Mouse (Mus musculus) heart, postnatal 25 days (tissue): ENCODE results near the gene Ehhadh. TPM values are rescaled to one million over a fixed set of nuclear protein-coding genes. Genes with fewer than 3 reads are reported as not detected.

Source experiments
- DNase-seq: peaks from one replicate; pipeline ENCODE4 v3.0.0; 2022; ENCODE audit warnings: low spot score
- intact Hi-C: fragments of 180-260 bp; cut with DNase I; formaldehyde crosslinking; loops from one replicate; pipeline ENCODE4 v1.15.1; 2025
- total RNA-seq, 2 experiments: library from RNA; stranded (reverse); gene quantifications; 2 replicates each; pipeline ENCODE4 v1.2.3; 2021

The Ehhadh gene
- total RNA-seq, 2 experiments from 2014 or later: 12.1 to 13.8 TPM

DNA sequence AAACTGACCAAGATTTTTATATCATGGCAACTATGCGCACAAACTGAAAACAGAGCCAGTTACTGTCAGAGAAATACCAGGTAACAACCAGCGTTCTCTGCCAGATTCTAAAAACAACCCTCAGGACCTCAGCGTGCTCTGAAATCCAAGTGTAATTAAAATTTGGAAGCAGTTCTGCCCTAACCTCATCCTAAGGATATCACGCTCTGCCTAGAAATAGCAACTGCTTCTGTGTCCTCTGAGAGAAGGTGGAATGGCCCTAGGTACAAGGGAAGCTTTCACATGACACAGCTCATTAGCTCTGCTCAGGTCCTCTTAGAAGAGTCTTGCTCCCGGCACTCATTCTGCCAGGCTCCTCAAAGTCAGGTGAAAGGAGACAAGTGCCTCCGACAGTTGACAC lies 44.2 kb downstream of the Ehhadh start:
- intact Hi-C loops: no loop called here
- no peak for DNase-seq

DNA sequence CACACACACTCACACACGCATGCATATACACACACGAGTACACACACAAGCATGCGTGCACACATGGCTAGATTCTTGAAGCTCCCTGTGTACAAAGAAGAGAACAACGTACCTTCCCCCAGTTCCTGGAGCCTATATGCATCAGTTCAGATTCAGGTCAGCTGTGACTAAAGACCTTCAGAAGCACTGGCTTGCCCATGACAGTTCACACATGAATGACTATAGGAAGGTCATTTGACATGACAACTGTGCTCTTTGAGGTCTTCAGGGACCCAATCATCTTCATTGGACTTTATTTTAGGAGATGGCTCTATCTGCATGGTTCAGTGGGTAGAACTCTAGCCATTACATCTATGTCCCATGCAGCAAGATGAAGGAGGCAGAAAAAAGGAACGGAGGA lies 44.7 kb downstream of the Ehhadh start:
- intact Hi-C loops: no loop called here
- no peak for DNase-seq

DNA sequence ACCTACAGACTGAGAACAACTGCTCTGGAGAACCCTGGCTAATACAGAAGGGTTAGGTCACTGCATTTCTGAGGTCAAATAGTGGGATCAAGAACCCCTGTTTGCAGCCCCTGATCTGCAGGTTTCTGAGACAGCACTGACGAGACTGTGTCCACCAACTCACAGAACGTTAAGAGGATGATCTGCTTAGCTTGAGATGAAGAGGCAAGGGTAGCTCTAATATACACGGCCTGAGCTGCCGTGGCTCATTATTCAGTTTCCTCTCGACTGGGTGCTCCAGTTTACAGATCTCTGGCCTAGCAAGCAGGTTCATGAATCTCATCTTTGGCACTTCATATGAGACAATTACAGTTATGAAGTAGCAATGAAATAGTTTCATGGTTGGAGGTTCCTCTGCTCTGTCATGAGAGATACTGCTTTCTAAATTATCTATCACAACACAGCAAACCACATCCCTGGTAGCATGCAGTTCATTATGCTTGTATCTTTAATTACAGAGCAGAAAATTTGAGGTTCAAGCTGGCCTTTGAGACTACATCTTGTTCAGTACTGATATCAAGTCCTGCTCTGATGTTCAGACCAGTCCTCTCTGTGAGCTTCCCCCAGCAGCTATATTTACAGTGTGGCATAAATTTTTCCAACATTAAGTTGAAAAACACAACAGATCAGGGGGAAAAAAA lies 45.3 kb downstream of the Ehhadh start:
- intact Hi-C loops: no loop called here
- DNase-seq: no peak

DNA sequence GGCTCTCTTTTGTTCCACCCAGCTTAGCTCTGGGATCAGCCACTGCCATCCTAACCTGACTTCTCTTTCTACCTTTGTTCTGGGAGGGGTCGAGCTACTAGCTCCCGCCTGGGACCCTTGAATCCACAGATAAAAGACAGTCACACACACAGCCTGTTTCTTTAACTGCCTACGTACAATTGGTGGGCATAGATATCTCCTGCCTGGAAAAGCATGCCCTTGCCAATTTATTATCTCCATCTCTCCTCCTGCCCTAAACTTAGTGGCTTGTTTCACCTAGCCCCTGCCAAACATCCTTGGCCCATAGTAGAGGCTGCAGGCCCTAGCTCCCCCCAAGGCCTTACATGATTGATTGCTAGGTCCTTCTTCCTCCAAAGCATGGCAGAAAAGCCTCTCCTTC lies 46.1 kb downstream of the Ehhadh start:
- intact Hi-C loops: no loop called here
- DNase-seq: no peak

DNA sequence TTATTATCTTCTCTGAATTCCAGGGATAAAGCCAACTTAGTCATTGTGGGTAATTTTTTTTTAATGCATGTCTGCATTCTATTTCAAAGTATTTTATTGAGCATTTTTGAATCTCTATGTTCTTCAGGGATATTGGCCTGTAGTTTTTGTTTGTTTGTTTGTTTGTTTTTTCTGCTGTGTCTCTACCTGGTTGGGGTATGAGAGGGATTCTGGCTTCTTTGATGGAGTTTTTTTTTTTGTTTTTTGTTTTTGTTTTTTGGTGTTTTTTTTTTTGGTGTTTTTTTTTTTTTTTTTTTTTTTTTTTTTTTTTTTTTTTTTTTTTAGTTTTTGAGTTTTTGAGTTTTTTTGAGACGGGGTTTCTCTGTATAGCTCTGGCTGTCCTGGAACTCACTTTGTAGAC lies 52.0 kb downstream of the Ehhadh start:
- DNase-seq: no peak

DNA sequence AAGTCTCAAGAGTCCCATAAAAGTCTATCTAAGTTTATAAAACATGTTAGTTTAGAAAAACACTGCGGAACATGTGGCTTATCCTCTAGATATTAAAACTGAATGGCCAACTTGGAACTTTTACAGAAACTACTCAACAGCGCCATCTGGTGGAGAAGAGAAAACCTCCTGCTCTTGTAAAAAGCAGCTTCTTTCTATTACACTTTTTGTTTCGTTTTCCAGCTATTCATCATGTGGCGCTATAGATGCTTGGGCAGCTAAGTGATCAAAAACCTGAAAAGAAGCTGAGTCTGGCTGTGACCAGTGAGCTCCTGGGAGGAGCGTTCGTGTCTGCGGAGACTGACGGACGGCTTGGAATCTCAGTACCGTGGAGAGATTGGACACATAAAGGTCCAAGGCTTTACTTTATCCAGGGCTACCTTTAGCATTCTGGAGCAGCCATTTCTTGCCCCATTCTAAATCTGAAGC lies 59.7 kb downstream of the Ehhadh start:
- DNase-seq: peak; percentile 24
- intact Hi-C loops: loop anchor here (1.0 to 5.0 kb wide), 4 partner anchors 31 to 240 kb away; no protein-coding TSS in a partner anchor

More for the DNA sequence above, 52.0 kb downstream of the Ehhadh start:
- intact Hi-C loops: no loop called here

DNA sequence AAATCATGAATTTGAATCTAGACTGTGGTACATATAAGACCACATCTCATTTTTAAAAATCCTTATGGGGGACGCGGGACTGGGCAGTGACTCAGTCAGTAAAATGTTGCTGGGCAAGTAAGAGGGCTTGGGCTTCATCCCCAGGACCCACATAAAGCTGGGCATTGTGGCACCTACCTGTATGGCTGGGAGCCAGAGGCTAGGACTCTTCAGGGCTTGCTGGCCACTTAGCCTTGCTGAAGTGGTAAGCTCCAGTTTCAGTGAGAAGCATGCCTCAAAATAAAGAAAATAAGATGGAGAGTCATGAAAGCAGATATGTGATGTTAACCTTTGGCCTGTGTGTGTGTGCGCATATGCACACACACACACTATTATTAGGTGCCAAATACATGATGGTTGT lies 60.2 kb downstream of the Ehhadh start:
- intact Hi-C loops: loop anchor here (2.0 to 5.0 kb wide), 2 partner anchors 31 to 190 kb away; no protein-coding TSS in a partner anchor
- DNase-seq: no peak

DNA sequence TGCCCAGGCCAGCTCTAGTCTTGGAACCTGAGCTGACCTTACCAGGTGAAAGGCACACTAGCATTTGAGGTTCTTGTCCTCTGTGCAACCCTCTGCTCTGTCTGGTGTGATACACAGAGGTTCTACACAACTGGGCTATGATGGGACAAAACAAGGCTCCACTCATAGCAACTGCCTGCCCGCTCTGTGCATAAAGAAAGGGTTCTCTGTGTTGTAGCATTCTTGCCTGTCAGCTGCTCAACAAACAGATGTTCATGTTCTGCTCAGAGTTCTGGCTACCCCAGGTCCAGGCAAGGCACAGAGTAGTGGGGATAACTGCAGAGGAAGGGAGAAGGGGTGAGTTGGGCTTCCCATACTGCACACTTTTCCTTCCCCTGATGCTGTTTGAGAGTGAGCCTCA lies 63.3 kb downstream of the Ehhadh start:
- intact Hi-C loops: no loop called here
- no peak for DNase-seq

DNA sequence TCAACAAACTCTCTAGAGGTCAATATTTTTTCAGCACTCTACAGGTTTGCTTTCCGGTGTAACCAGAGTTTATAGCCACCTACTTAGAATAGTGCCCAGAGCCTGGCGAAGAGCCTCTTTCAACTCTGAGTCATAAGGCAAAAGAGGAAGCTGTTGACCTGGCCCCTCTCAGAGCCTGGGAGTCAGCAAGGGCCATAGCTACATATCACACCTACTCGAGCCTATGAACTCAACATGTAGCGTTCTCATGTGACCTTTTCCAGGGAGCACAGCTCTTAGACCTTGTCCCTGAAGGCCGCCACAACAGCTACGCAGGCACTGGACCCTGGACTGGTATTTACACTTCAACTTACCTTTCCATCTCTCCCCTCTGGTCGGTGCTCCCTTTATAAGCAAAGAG lies 67.8 kb downstream of the Ehhadh start:
- intact Hi-C loops: no loop called here
- no peak for DNase-seq

DNA sequence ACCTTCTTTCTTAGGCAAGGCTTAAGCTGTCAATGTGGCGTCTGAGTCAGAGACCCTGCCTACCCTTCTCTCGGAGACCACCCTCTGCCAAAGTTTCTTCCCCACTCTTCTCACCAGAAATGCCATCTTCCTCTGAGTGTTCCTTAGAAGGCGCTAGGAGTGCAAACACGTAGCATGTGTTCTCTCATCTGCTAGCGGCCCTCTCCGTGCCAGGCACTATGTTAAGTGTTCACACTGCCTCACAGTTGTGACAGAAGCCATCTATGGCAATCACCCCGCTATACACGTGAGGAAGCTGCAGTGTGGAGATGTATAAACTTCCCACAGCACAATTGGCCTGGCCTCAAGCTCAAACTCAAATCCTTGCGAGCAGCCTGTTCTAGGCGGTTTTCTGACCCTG lies 73.1 kb downstream of the Ehhadh start:
- no peak for DNase-seq
- intact Hi-C loops: no loop called here

Other genes with a start within 250 kb of the Ehhadh start
- gene 2510009E07Rik, start 93.1 kb downstream of the Ehhadh start, total RNA-seq: 10 to 100 TPM; 27.5 to 29.8 TPM
- gene Map3k13, start 6.5 kb upstream of the Ehhadh start, total RNA-seq: under 1 TPM; 0.81 to 0.89 TPM
- 10 to 100 TPM in 1 of 2 experiments, 1 to 10 TPM in 1; 8.7 to 13.2 TPM for gene Tmem41a, start 159.7 kb upstream of the Ehhadh start, total RNA-seq
- gene Liph, start 207.9 kb upstream of the Ehhadh start, total RNA-seq: not detected
- gene Senp2, start 221.7 kb upstream of the Ehhadh start, total RNA-seq: 10 to 100 TPM; 19.6 to 20.7 TPM